Mouse (Mus musculus) embryonic facial prominence, embryonic 13.5 days (tissue): Measurements from ENCODE around the gene Fbxl13. TPM values are rescaled to one million over a fixed set of nuclear protein-coding genes. Genes with fewer than 3 reads are reported as not detected.

Experiments
- ATAC-seq: fragments of 200-750 bp; cut with Nextera tagmentation; 2 replicates; pipeline ENCODE4 v1.8.0; 2017; ENCODE audit warnings: low read depth; ENCODE audit not compliant: insufficient number of reproducible peaks, insufficient read depth, low FRiP score, low TSS enrichment
- H3K27ac ChIP-seq: fragments of 300-500 bp; sonication (generic); 2 replicates; pipeline ENCODE4 v1.5.1; 2015; ENCODE audit warnings: moderate library complexity, mild to moderate bottlenecking, inconsistent platforms
- H3K27me3 ChIP-seq: fragments of 300-500 bp; sonication (generic); 2 replicates; pipeline ENCODE4 v1.6.1; 2015; ENCODE audit warnings: mild to moderate bottlenecking, inconsistent platforms
- H3K36me3 ChIP-seq: fragments of 300-500 bp; sonication (generic); 2 replicates; pipeline ENCODE4 v1.6.1; 2015; ENCODE audit warnings: mild to moderate bottlenecking, inconsistent platforms
- H3K4me1 ChIP-seq: fragments of 300-500 bp; sonication (generic); 2 replicates; pipeline ENCODE4 v1.6.1; 2015; ENCODE audit warnings: inconsistent platforms
- H3K4me2 ChIP-seq: fragments of 300-500 bp; sonication (generic); 2 replicates; pipeline ENCODE4 v1.6.1; 2015; ENCODE audit warnings: moderate library complexity, mild to moderate bottlenecking, inconsistent platforms
- H3K4me3 ChIP-seq: fragments of 300-500 bp; sonication (generic); 2 replicates; pipeline ENCODE4 v1.5.1; 2015; ENCODE audit warnings: mild to moderate bottlenecking, inconsistent platforms
- H3K9ac ChIP-seq: fragments of 300-500 bp; sonication (generic); 2 replicates; pipeline ENCODE4 v1.6.1; 2015; ENCODE audit warnings: mild to moderate bottlenecking, inconsistent platforms
- H3K9me3 ChIP-seq: fragments of 300-500 bp; sonication (generic); 2 replicates; pipeline ENCODE4 v1.6.1; 2016; ENCODE audit warnings: inconsistent platforms
- WGBS: fragments of 180-500 bp; shearing (Covaris S2); methylation state at CpG from one replicate; pipeline ENCODE4 v1.1.7; 2015; ENCODE audit warnings: mixed read lengths; 5-methylcytosine and 5-hydroxymethylcytosine counted together
- polyA plus RNA-seq: library from polyadenylated mRNA; unstranded; fragments of >200 nt; fragmentation: Nextera tagmentation; extraction: Ambion mirVana; gene quantifications from 2 replicates; pipeline ENCODE4 v1.2.1, GENCODE M21; 2015

The Fbxl13 gene
- polyA plus RNA-seq, 1 experiment from 2014 or later: 0.14 TPM

DNA sequence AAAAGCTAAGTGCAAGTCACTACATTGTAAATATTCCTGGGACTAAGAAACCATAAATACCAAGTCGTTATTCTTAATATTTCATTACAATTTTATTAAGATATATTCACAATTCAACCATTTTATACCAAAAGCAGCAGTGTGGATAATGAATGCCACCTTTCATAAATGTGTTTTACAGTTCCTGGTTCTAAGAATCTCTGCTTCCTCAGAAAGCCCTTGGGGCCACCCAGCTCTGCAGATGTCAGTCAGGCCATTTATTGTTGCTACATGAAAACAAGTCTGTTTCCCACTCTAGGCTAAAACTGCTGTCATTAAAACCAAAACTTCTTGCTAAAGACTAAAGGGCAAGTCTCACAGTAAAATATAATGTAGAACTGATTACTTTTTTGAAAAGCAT, 77.7 kb downstream of the Fbxl13 start:
- no peak for ATAC-seq
- peaks cover 47% of the 10 kb centered on the region for H3K36me3 ChIP-seq
- no peak overlapping the region for H3K9ac ChIP-seq
- H3K27me3 ChIP-seq: no peaks in the 10 kb centered on the region
- H3K4me3 ChIP-seq: no peak overlapping the region
- 62% methylated on average over 1 of the region's 1 CpGs for WGBS
- H3K4me1 ChIP-seq: peaks cover 9% of the 10 kb centered on the region
- H3K4me2 ChIP-seq: no peak overlapping the region
- no peak overlapping the region for H3K27ac ChIP-seq
- no peaks in the 10 kb centered on the region for H3K9me3 ChIP-seq

- Histone ChIP-seq H3K4me2 (no peak overlapping the region), H3K27me3 (no peaks in the 10 kb centered on the region), H3K36me3 (peaks cover 52% of the 10 kb centered on the region), H3K4me3 (no peak overlapping the region), H3K27ac (0 out of 2 replicates have a peak overlapping the region, but pooled peaks have one; percentile 39), H3K9me3 (no peaks in the 10 kb centered on the region), H3K9ac (no peak overlapping the region), H3K4me1 (peaks cover 9% of the 10 kb centered on the region)
- 75% methylated on average over 9 of the region's 9 CpGs for WGBS
- ATAC-seq: no peak
Measured at GRCm38 (mm10) chr5:21565392-21566065, 79.9 kb downstream of the Fbxl13 start.

- H3K4me1 ChIP-seq: peaks cover 9% of the 10 kb centered on the region
- no peak overlapping the region for H3K4me3 ChIP-seq
- WGBS: 67% methylated on average over 2 of the region's 2 CpGs
- H3K27me3 ChIP-seq: no peaks in the 10 kb centered on the region
- peaks cover 47% of the 10 kb centered on the region for H3K36me3 ChIP-seq
- H3K9ac ChIP-seq: no peak overlapping the region
- ATAC-seq: no peak
- no peaks in the 10 kb centered on the region for H3K9me3 ChIP-seq
- H3K27ac ChIP-seq: no peak overlapping the region
- H3K4me2 ChIP-seq: no peak overlapping the region
Measured at GRCm38 (mm10) chr5:21563936-21564335, 81.5 kb downstream of the Fbxl13 start.

- H3K27ac ChIP-seq: peak overlapping the region; percentile 83; the same call in 1 of the 2 replicates
- H3K27me3 ChIP-seq: no peaks in the 10 kb centered on the region
- 46% methylated on average over 3 of the region's 3 CpGs for WGBS
- peaks cover 35% of the 10 kb centered on the region for H3K4me1 ChIP-seq
- H3K9ac ChIP-seq: no peak overlapping the region
- ATAC-seq: peak; percentile 86
- H3K4me3 ChIP-seq: no peak overlapping the region
- peaks cover 33% of the 10 kb centered on the region for H3K36me3 ChIP-seq
- peak overlapping the region; percentile 26; the same call in 1 of the 2 replicates for H3K4me2 ChIP-seq
- no peaks in the 10 kb centered on the region for H3K9me3 ChIP-seq
Measured at GRCm38 (mm10) chr5:21556502-21556901, 88.9 kb downstream of the Fbxl13 start.

- no peak overlapping the region for H3K4me3 ChIP-seq
- ATAC-seq: no peak
- H3K4me2 ChIP-seq: no peak overlapping the region
- peaks cover 17% of the 10 kb centered on the region for H3K36me3 ChIP-seq
- H3K9ac ChIP-seq: no peak overlapping the region
- no peaks in the 10 kb centered on the region for H3K27me3 ChIP-seq
- no peak overlapping the region for H3K27ac ChIP-seq
- H3K9me3 ChIP-seq: no peaks in the 10 kb centered on the region
- H3K4me1 ChIP-seq: peaks cover 45% of the 10 kb centered on the region
- WGBS: 86% methylated on average over 1 of the region's 1 CpGs
Measured at GRCm38 (mm10) chr5:21554732-21555131, 90.7 kb downstream of the Fbxl13 start.

GRCm38 (mm10) chr5:21553685-21554084, 91.7 kb downstream of the Fbxl13 start:
- Histone ChIP-seq H3K4me3 (no peak overlapping the region), H3K9ac (no peak overlapping the region), H3K27ac (no peak overlapping the region), H3K4me1 (peaks cover 53% of the 10 kb centered on the region), H3K4me2 (no peak overlapping the region), H3K9me3 (no peaks in the 10 kb centered on the region), H3K36me3 (peaks cover 17% of the 10 kb centered on the region), H3K27me3 (no peaks in the 10 kb centered on the region)
- no peak for ATAC-seq
- 77% methylated on average over 4 of the region's 4 CpGs for WGBS

DNA sequence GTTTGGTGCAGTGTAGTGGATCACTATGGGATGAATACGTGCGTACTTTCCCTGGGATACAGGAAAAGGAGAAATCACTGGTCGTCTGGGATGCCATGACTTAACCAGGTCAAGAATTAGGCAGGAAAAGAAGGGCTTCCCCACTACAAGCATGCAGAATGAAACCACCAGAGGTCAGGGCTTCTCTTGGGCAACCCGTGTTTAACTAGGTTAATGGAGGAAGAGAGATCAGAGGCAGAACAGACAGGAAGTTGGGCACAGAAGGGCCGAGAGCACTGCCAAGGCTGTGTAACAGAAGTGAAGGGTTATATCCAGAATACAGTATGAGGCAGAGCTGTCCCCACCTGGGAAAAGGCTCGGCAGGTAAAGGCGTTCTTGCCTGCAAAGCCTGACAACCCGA, 98.4 kb downstream of the Fbxl13 start:
- Histone ChIP-seq H3K4me1 (peaks cover 56% of the 10 kb centered on the region), H3K27ac (no peak overlapping the region), H3K27me3 (no peaks in the 10 kb centered on the region), H3K36me3 (peaks cover 24% of the 10 kb centered on the region), H3K9me3 (no peaks in the 10 kb centered on the region), H3K4me2 (0 out of 2 replicates have a peak overlapping the region, but pooled peaks have one; percentile 58), H3K9ac (no peak overlapping the region), H3K4me3 (no peak overlapping the region)
- 77% methylated on average over 8 of the region's 8 CpGs for WGBS
- ATAC-seq: no peak

GRCm38 (mm10) chr5:21545786-21546185, 99.6 kb downstream of the Fbxl13 start:
- H3K27ac ChIP-seq: peak overlapping the region; percentile 97
- WGBS: 72% methylated on average over 4 of the region's 4 CpGs
- peak overlapping the region; percentile 60 for H3K4me3 ChIP-seq
- H3K27me3 ChIP-seq: no peaks in the 10 kb centered on the region
- no peaks in the 10 kb centered on the region for H3K9me3 ChIP-seq
- H3K9ac ChIP-seq: peak overlapping the region; percentile 75
- H3K36me3 ChIP-seq: peaks cover 17% of the 10 kb centered on the region
- ATAC-seq: no peak
- peak overlapping the region; percentile 58 for H3K4me2 ChIP-seq
- peaks cover 50% of the 10 kb centered on the region for H3K4me1 ChIP-seq

GRCm38 (mm10) chr5:21545227-21545626, 100.2 kb downstream of the Fbxl13 start:
- ATAC-seq: no peak
- peak overlapping the region; percentile 58 for H3K4me2 ChIP-seq
- peaks cover 45% of the 10 kb centered on the region for H3K4me1 ChIP-seq

GRCm38 (mm10) chr5:21544821-21545220, 100.6 kb downstream of the Fbxl13 start:
- H3K9ac ChIP-seq: peak overlapping the region; percentile 75
- peaks cover 17% of the 10 kb centered on the region for H3K36me3 ChIP-seq
- no peaks in the 10 kb centered on the region for H3K27me3 ChIP-seq
- no peak for ATAC-seq
- peak overlapping the region; percentile 60 for H3K4me3 ChIP-seq
- H3K4me2 ChIP-seq: peak overlapping the region; percentile 58
- WGBS: 24% methylated on average over 3 of the region's 3 CpGs
- H3K4me1 ChIP-seq: peaks cover 43% of the 10 kb centered on the region
- peak overlapping the region; percentile 97 for H3K27ac ChIP-seq
- no peaks in the 10 kb centered on the region for H3K9me3 ChIP-seq

More at GRCm38 (mm10) chr5:21545227-21545626, 100.2 kb downstream of the Fbxl13 start:
- Histone ChIP-seq H3K27me3 (no peaks in the 10 kb centered on the region), H3K9ac (peak overlapping the region; percentile 75), H3K27ac (peak overlapping the region; percentile 97), H3K36me3 (peaks cover 17% of the 10 kb centered on the region), H3K4me3 (peak overlapping the region; percentile 60), H3K9me3 (no peaks in the 10 kb centered on the region)

- 15% methylated on average over 17 of the region's 17 CpGs for WGBS
- peak within 1 kb of the TSS; percentile 75 for H3K9ac ChIP-seq
- H3K4me2 ChIP-seq: peak within 1 kb of the TSS; percentile 58
- H3K4me1 ChIP-seq: peaks cover 34% of the 10 kb centered on the region
- H3K27me3 ChIP-seq: no peaks in the 10 kb centered on the region
- H3K9me3 ChIP-seq: no peaks in the 10 kb centered on the region
- peak within 1 kb of the TSS; percentile 97 for H3K27ac ChIP-seq
- H3K4me3 ChIP-seq: peak within 1 kb of the TSS; percentile 60
- peak; percentile 87 for ATAC-seq
- peaks cover 13% of the 10 kb centered on the region for H3K36me3 ChIP-seq
Measured at GRCm38 (mm10) chr5:21543409-21544201, 101.8 kb downstream of the Fbxl13 start, which contains the start of gene Lrrc17. TSS of gene Lrrc17 (plus strand) at chr5:21543559.
